Mouse (Mus musculus) ZHBTc4 (cell line): ENCODE data around the gene Fam53b.
A peak's percentile ranks its signal among the peaks of the same experiment; 100 is the strongest.

Experiments used
- DNase-seq: peaks from one replicate; pipeline ENCODE4 v3.0.0-alpha.2; 2011; ENCODE audit warnings: low read depth, low spot score

Gene Fam53b

DNA sequence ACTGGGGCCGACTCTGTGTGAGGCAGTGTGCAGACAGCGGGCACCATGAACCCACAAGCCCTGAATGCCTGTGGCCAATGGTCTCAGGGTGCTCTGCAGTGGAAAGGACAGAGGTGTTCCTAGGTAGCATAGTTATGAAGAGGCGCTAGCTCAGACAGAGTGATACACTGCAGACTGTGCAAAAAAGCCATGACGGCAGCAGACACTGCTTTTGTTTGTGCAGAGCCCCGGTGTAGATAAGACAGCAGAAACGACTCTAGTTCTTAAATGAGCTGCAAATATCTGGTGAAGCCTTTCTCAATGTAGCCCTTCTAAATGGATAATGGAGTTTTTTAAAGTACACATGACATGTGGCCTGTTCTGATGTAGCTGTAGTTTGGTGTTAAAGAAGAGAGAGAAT is 73.9 kb downstream of the Fam53b start:
- no peak for DNase-seq

GRCm38 (mm10) chr7:132738844-132739243 is 74.8 kb downstream of the Fam53b start:
- DNase-seq: no peak

GRCm38 (mm10) chr7:132736099-132736862 is 77.4 kb downstream of the Fam53b start:
- peak; percentile 90 for DNase-seq

- peak; percentile 98 for DNase-seq
Observed at GRCm38 (mm10) chr7:132735145-132735544, 78.5 kb downstream of the Fam53b start.

GRCm38 (mm10) chr7:132734222-132734621 is 79.5 kb downstream of the Fam53b start:
- DNase-seq: no peak

GRCm38 (mm10) chr7:132733521-132733920 is 80.2 kb downstream of the Fam53b start:
- no peak for DNase-seq

DNA sequence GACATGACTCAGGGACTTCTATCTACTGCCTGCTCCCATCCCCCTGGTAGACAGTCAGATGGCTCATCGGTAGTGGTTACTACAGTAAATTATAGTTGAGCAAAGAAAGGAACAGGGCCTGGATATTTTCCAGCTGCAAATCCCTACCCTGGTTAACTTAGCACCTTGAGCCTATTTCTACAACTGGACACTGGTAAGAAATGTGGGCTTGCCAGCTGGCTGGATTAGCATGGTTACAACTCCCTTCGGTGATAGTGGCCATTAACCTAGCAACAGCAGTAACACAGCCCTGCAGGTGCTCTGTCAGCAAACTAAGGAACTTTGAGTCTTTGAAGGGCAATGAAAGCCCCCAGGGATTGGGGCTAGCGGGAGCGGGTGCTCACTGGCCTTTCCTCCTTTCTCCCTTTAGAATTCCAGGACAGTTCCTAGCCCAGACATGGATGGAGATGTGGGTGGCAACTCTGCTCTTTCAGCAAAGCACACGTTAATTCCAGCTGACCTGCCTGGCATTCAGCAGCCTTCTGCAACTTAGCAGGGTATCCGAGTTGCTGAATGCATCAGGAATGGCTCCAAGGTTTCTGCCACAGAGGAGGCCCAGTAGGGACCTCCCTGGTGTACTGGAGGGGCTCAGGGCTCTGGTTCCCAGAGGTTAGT is 81.4 kb downstream of the Fam53b start:
- DNase-seq: no peak

DNA sequence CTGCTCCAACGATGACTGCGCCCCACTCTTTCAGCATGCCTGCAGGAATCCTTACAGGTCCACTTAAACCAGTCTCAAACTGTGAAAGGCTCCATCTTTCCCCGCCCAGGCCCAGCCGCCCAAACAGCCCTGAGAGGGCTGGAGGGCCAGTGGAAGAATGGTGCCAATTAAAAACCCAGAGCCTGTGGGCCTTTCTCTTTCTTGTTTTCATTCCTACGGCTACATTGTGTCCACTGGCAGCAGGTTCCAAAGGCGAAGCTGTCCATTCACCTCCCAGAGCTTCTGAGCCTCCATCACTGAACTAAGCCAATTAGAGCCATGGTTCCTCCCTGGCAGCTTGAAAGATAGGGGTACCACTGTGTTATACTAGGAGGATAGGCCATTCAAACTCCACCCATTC is 82.1 kb downstream of the Fam53b start:
- DNase-seq: no peak

- no peak for DNase-seq
Observed at GRCm38 (mm10) chr7:132730510-132730909, 83.2 kb downstream of the Fam53b start.

- DNase-seq: peak; percentile 30
Observed at GRCm38 (mm10) chr7:132729093-132729831, 84.4 kb downstream of the Fam53b start.

- no peak for DNase-seq
Observed at GRCm38 (mm10) chr7:132726106-132726861, 87.4 kb downstream of the Fam53b start.

- DNase-seq: no peak
Observed at GRCm38 (mm10) chr7:132724501-132725062, 89.1 kb downstream of the Fam53b start.

DNA sequence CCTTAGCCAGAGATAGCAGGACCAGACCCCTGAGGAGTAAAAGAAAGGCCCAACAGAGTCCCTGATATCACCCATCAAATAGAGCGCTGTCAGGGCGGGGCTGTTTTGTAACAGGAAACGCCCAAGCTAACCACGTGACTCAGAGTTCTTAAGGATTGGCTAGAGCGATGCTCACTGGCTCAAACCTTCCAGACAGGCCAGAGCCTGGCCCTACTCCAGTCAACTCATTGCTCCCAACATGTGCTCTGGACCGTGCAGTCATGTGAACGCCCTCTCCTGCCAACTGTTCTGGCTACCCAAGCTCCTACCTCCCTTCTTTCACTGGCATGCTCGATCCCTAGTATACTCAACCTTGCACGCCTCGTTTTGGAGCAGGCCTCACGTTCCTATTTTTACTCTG is 89.8 kb downstream of the Fam53b start:
- peak; percentile 81 for DNase-seq

DNA sequence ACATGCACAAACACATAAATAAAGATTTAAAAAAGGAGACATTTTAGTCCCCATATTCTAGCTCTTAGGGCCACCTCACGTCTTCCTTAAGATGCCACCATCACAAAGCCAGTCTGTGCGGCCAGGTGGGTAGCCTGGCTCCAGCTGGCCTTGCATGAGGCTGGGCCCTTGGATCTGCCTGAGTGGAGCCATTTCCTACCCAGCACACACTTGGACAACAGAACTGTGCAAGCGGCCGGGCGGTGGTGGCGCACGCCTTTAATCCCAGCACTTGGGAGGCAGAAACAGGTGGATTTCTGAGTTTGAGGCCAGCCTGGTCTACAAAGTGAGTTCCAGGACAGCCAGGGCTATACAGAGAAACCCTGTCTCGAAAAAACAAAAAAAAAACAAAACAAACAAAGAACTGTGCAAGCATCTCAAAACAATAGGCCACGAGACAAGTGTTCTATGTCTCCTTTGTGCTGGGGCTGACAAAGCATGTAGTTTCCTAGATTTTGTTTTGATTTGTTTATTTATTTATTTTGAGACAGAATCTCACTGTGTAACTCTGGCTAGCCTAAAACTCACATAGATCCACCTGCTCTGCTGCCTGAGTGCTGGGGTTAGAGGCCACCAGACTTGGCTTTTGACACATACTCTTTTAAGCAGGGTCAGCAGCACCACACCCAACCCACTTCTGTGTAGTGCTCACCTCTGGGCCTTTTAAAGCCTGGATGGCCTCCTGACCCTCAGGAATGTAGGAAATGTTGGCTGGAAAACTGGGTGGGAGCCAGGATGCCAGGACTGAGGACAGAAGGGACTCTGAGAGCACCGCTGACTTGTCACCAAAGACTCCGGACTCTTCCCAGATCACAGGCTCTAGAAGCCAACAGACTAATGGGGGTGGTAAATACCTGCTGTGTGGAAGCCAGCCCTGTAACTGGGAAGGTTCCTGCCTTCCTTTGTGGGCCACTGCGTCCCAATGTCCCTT is 91.0 kb downstream of the Fam53b start:
- DNase-seq: no peak

GRCm38 (mm10) chr7:132720562-132720961 is 93.1 kb downstream of the Fam53b start:
- DNase-seq: no peak

- DNase-seq: no peak
Observed at GRCm38 (mm10) chr7:132719570-132719969, 94.1 kb downstream of the Fam53b start.

DNA sequence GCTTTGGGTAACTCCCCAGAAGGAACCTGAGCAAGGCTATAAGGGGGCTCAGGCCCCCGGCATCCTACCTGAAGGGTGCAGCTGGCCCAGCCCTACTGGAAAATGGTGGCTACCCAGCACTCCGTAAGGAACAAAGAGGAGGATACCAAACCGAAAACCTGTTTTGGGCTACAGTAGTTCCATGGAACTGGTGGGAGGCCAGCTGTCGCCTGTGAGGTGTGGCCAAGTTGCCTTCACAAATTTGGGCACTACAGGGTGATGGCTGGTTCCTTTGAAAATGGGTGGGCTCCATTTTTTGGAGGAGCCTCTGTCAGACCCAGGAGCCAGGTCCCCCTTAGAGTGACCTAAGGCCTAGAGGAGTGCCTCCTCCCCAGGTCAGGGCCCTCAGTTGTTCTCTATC is 98.4 kb downstream of the Fam53b start:
- DNase-seq: no peak

GRCm38 (mm10) chr7:132714236-132714923 is 99.3 kb downstream of the Fam53b start:
- DNase-seq: no peak

DNA sequence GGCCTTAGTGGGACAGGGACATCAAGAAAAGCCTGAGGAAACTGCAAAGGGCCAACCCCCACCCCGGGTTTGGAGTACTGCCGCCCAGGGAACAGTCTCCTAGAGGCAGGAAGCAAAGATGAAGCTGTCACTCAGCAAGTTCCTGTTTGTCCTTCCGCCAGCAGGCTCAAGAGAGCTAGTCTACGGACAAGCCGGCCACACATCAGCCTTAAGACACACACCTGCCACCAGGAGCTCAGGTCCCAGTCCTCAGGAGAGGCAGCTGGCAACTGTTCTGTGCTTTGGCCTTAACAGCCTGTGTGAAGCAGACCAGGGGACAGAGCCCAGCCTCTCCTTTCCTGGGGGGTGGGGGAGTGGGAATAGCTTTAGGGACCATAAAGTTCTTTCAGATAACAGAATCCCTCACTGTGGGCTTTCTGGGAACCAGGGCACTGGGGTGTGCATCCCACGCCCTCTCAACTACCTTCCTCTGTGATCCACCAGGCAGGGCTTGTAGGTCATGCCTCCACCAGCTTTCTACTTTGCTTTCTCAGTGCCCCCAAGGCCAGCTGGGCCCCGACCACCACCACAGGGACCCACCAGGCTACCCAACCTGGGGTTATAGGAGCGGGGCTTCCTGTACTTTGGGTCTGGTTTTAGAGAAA is 100.1 kb downstream of the Fam53b start:
- DNase-seq: no peak
